Comparison of ENCODE assay signal across 8 mouse cellular contexts in the genomic region with DNA sequence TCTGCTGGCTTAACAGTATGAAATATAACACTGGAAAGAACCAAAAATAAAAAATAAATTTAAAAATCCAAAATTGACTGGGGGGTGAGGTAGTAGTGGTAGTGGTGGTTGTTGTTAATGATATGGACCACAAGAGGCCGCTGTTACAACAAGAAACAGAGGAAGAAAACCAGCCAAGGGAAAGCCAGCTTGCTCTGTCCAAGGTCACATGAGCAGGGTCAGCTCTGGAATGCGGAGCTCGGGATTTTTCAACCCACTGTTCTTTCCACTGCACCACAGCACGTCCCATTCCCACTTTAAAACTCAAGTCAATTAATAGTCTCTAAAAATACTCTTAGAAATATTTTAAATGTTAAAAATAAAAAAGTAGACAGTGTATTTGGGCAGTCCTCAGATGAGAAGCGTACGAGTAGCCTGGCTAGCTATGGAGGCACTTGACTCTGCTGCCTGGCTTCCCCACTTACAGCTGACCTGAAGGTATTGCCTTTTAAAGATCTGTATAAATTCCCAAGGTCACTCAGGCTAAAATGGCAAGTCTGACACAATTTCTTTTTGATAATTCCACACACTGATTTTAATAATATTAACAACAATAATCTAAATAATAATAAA. TPM values are rescaled to one million over a fixed set of nuclear protein-coding genes. Genes with fewer than 3 reads are reported as not detected.
DNase-seq lines count a peak whose midpoint lies in the region; ATAC-seq and TF ChIP-seq lines count a peak whose summit lies in the region.

No protein-coding gene starts in this region.

- no peak overlapping the region for H3K4me3 ChIP-seq in intestine, postnatal 0 days (ENCODE audit: low read depth, low read length)
- H3K4me3 ChIP-seq in midbrain, embryonic 12.5 days: no peak overlapping the region

- no peaks in the 10 kb centered on the region for H3K9me3 ChIP-seq in intestine, postnatal 0 days (ENCODE audit: control insufficient read depth)
- H3K9me3 ChIP-seq in midbrain, embryonic 12.5 days: no peaks in the 10 kb centered on the region

- H3K4me1 ChIP-seq in intestine, postnatal 0 days (replicated peaks; ENCODE audit: control insufficient read depth, insufficient read depth, low read length): no peaks in the 10 kb centered on the region
- no peaks in the 10 kb centered on the region for H3K4me1 ChIP-seq in midbrain, embryonic 12.5 days

- H3K36me3 ChIP-seq in intestine, postnatal 0 days (ENCODE audit: control insufficient read depth, insufficient read depth): no peaks in the 10 kb centered on the region
- no peaks in the 10 kb centered on the region for H3K36me3 ChIP-seq in midbrain, embryonic 12.5 days

- no peak overlapping the region for H3K9ac ChIP-seq in intestine, postnatal 0 days (ENCODE audit: low read depth, low read length)
- no peak overlapping the region for H3K9ac ChIP-seq in midbrain, embryonic 12.5 days (replicated peaks)

- H3K4me2 ChIP-seq in intestine, postnatal 0 days (replicated peaks; ENCODE audit: low read depth): no peak overlapping the region
- no peak overlapping the region for H3K4me2 ChIP-seq in midbrain, embryonic 12.5 days (replicated peaks)

- TF ChIP-seq CTCF in intestine, postnatal 0 days (IDR thresholded peaks at IDR 0.05; ENCODE audit: low read depth): peak; percentile 83

- H3K27me3 ChIP-seq in intestine, postnatal 0 days (replicated peaks; ENCODE audit: control insufficient read depth, insufficient read depth, low read length): no peaks in the 10 kb centered on the region
- H3K27me3 ChIP-seq in midbrain, embryonic 12.5 days: 0 out of 2 replicates have a peak, but pooled peaks cover 3% of the 10 kb centered on the region

- no peak for ATAC-seq in frontal cortex, adult (ENCODE audit: low TSS enrichment)
- ATAC-seq in intestine, postnatal 0 days: no peak
- peak; percentile 30; the same call in 1 of the 2 replicates for ATAC-seq in midbrain, embryonic 12.5 days (ENCODE audit: low FRiP score, low read depth)

- DNase-seq in frontal cortex, adult 2 months (ENCODE audit: extremely low spot score in 1 of 2, low spot score in 1 of 2): peak; percentile 50 to 86
- DNase-seq in cerebellum, postnatal 25 days: peak; percentile 67 to 81
- peak; percentile 63 for DNase-seq in gastrocnemius, postnatal 14 days
- peak; percentile 67 to 76 for DNase-seq in left cerebral cortex, postnatal 14 days (ENCODE audit: low spot score in 2 of 2)
- DNase-seq in skeletal muscle tissue, adult 2 months (ENCODE audit: low read depth, low spot score): peak; percentile 75

- intact Hi-C loops in gastrocnemius, postnatal 14 days (cut with DNase I; ENCODE audit: low total_unique reads): loop anchor here (5.0 to 10.0 kb wide), 2 partner anchors 46 to 664 kb away; no protein-coding TSS in a partner anchor
- intact Hi-C loops in left cerebral cortex, postnatal 14 days (cut with DNase I): loop anchor here (2.0 to 5.0 kb wide), 2 partner anchors 296 to 310 kb away; a partner anchor contains a TSS

- WGBS in intestine, postnatal 0 days: 24% methylated on average over 6 of the region's 6 CpGs
- 26% methylated on average over 6 of the region's 6 CpGs for WGBS in midbrain, embryonic 12.5 days

- H3K27ac ChIP-seq in intestine, postnatal 0 days (ENCODE audit: low read depth, low read length): no peak overlapping the region
- H3K27ac ChIP-seq in midbrain, embryonic 12.5 days (replicated peaks): no peak overlapping the region

RNA-seq across cellular contexts. Expression of a gene that starts 37.4 kb away (rescaled TPM):
- polyA plus RNA-seq in frontal cortex, adult 2 months (2012; rRNA removed): 11.6 and 15.1 TPM in 2 replicates
- under 1 TPM; 0.29 to 0.47 TPM for total RNA-seq in gastrocnemius, postnatal 14 days (2021)
- polyA plus RNA-seq in intestine, postnatal 0 days (2015; fragmentation: Nextera tagmentation; extraction: Ambion mirVana): 0.77 and 1.2 TPM in 2 replicates
- total RNA-seq in left cerebral cortex, postnatal 14 days (2021): 10 to 100 TPM; 14.2 to 18.0 TPM
- 1.6 and 3.0 TPM in 2 replicates for polyA plus RNA-seq in midbrain, embryonic 12.5 days (2016; fragmentation: Nextera tagmentation; extraction: Ambion mirVana)
